Mouse (Mus musculus): ENCODE results near the gene Crhr1.

GRCm38 (mm10) chr11:104154820-104155635 is 22.4 kb downstream of the Crhr1 start:
- TF ChIP-seq CTCF (conservative IDR thresholded peaks at IDR 0.05 in 1 of 2, IDR thresholded peaks at IDR 0.05 in 1 of 2; ENCODE audit: low read depth in 2 of 2, low read length in 2 of 2) = no peak
- TF ChIP-seq GABPA (IDR thresholded peaks at IDR 0.05; ENCODE audit: insufficient replicate concordance, low read depth, low read length) = no peak
- TF ChIP-seq NRF1 (IDR thresholded peaks at IDR 0.05; ENCODE audit: low read depth, low read length) = no peak
- no peak for TF ChIP-seq BHLHE40 (IDR thresholded peaks at IDR 0.05; ENCODE audit: low read depth, low read length)
- TF ChIP-seq ETS1 (conservative IDR thresholded peaks at IDR 0.05; ENCODE audit: low read depth, low read length) = no peak
- no peak for TF ChIP-seq MAX (IDR thresholded peaks at IDR 0.05; ENCODE audit: low read length)
- no peak for TF ChIP-seq TBP (conservative IDR thresholded peaks at IDR 0.05; ENCODE audit: low read depth, low read length)
- no peak for TF ChIP-seq MYC (IDR thresholded peaks at IDR 0.05; ENCODE audit: low read depth, low read length)
- no peak for TF ChIP-seq ZNF384 (IDR thresholded peaks at IDR 0.05; ENCODE audit: low read depth, low read length)
- no peak for TF ChIP-seq HCFC1 (IDR thresholded peaks at IDR 0.05; ENCODE audit: low read depth, low read length)
- TF ChIP-seq ELF1 (IDR thresholded peaks at IDR 0.05; ENCODE audit: low read depth, low read length) = no peak
